Mouse (Mus musculus) mouse trophoblast stem cell (cell line): ENCODE measurements around the gene Pdap1.
"Not testable (repeated sequence)": the region's sequence is repeated elsewhere in the genome, so short reads cannot be mapped to it uniquely, and the experiment has no call there.

Experiments
- in situ Hi-C, 2 experiments: fragments of 300-500 bp; cut with MseI, MboI; formaldehyde crosslinking; loops; 2 replicates in 1 of 2; 3 replicates in 1 of 2; pipeline ENCODE4 v1.15.1; 2025

Pdap1 gene

GRCm38 (mm10) chr5:145139571-145140519, at the start of gene Pdap1, which contains the start of gene Bud31:
TSS of gene Pdap1 (minus strand) at chr5:145140238.
TSS of gene Bud31 (plus strand) at chr5:145140362.
- in situ Hi-C loops: no loop called here

- in situ Hi-C loops: no loop called here
Observed at GRCm38 (mm10) chr5:145189416-145189815, 49.4 kb upstream of the Pdap1 start.

- in situ Hi-C loops: no loop called here
Observed at GRCm38 (mm10) chr5:145185244-145185643, 45.2 kb upstream of the Pdap1 start.

GRCm38 (mm10) chr5:145178461-145178980, 38.5 kb upstream of the Pdap1 start:
- in situ Hi-C loops: no loop called here

GRCm38 (mm10) chr5:145167306-145167661, 27.2 kb upstream of the Pdap1 start:
- in situ Hi-C loops: no loop called here

- in situ Hi-C loops: no loop called here
Observed at GRCm38 (mm10) chr5:145166536-145167305, 26.7 kb upstream of the Pdap1 start, which contains the start of the genes Ptcd1 and Cpsf4. TSS of gene Ptcd1 (minus strand) at chr5:145167108. TSS of gene Cpsf4 (plus strand) at chr5:145167213.

GRCm38 (mm10) chr5:145165184-145165583, 25.1 kb upstream of the Pdap1 start:
- in situ Hi-C loops: no loop called here

- in situ Hi-C loops: no loop called here
Observed at GRCm38 (mm10) chr5:145164710-145165109, 24.7 kb upstream of the Pdap1 start.

- in situ Hi-C loops: no loop called here
Observed at GRCm38 (mm10) chr5:145161361-145161760, 21.3 kb upstream of the Pdap1 start.

GRCm38 (mm10) chr5:145152690-145153089, 12.7 kb upstream of the Pdap1 start:
- in situ Hi-C loops: no loop called here

- in situ Hi-C loops: no loop called here
Observed at GRCm38 (mm10) chr5:145149294-145149693, 9.3 kb upstream of the Pdap1 start.

- in situ Hi-C loops: no loop called here
Observed at GRCm38 (mm10) chr5:145147748-145148147, 7.7 kb upstream of the Pdap1 start.

GRCm38 (mm10) chr5:145140611-145141010, 573 bp upstream of the Pdap1 start:
- in situ Hi-C loops: no loop called here

- in situ Hi-C loops: no loop called here
Observed at GRCm38 (mm10) chr5:145138836-145139235, 1.2 kb downstream of the Pdap1 start.

- in situ Hi-C loops: not testable (repeated sequence)
Observed at GRCm38 (mm10) chr5:145133275-145133674, 6.8 kb downstream of the Pdap1 start.

- in situ Hi-C loops: no loop called here
Observed at GRCm38 (mm10) chr5:145130995-145131394, 9.0 kb downstream of the Pdap1 start.

GRCm38 (mm10) chr5:145130191-145130590, 9.8 kb downstream of the Pdap1 start:
- in situ Hi-C loops: no loop called here

GRCm38 (mm10) chr5:145129773-145130172, 10.3 kb downstream of the Pdap1 start:
- in situ Hi-C loops: not testable (repeated sequence)

GRCm38 (mm10) chr5:145129124-145129523, 10.9 kb downstream of the Pdap1 start:
- in situ Hi-C loops: no loop called here

- in situ Hi-C loops: no loop called here
Observed at GRCm38 (mm10) chr5:145126580-145126979, 13.5 kb downstream of the Pdap1 start.

GRCm38 (mm10) chr5:145123396-145123795, 16.6 kb downstream of the Pdap1 start:
- in situ Hi-C loops: no loop called here

GRCm38 (mm10) chr5:145120921-145121320, 19.1 kb downstream of the Pdap1 start:
- in situ Hi-C loops: no loop called here
